Mouse (Mus musculus): ENCODE measurements around the gene Usp21.
"Not testable (repeated sequence)": the region's sequence is repeated elsewhere in the genome, so short reads cannot be mapped to it uniquely, and the experiment has no call there.

Gene Usp21

GRCm38 (mm10) chr1:171241952-171242351 is 45.8 kb downstream of the Usp21 start:
- DNase-seq (ENCODE audit: low spot score), result not testable (repeated sequence)

- no peak for DNase-seq (ENCODE audit: low spot score)
These were observed 46.9 kb downstream of the Usp21 start for GRCm38 (mm10) chr1:171240911-171241310.

DNA sequence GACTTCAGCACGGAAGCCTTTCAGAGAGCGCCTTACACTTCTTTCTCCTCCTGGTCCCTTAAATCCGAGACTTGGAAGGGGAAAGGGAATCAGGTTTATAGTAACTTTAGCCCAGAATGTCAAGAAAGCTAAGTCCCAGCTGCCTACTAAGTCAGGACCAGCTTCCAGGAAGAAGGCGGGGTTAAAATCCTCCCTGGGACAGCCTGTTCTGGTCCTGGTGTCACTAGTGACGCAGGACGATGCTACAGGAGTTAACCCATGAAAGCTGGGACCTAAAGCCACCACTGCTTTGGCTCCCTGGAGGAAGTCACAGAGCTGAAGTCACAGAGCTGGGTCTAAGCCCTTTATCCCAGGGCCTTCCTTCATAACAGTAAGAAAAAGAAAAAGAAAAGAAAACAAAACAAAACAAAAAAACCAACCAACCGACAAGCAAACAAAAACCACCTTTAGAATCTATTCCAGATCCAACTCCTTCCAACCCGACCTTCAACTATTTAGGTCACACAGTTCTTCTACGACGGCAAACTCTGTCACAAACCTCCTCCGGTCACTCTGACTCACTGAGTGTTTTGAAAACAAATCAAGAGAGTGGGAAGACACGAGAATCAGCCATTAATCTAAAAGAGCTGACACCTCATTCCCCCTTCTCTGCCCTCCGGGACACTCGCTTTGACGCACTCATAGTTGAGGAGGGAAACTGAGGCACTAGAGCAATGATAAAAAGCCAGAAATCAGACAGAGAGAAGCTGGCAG is 47.6 kb downstream of the Usp21 start:
- no peak for DNase-seq (ENCODE audit: low spot score)

DNA sequence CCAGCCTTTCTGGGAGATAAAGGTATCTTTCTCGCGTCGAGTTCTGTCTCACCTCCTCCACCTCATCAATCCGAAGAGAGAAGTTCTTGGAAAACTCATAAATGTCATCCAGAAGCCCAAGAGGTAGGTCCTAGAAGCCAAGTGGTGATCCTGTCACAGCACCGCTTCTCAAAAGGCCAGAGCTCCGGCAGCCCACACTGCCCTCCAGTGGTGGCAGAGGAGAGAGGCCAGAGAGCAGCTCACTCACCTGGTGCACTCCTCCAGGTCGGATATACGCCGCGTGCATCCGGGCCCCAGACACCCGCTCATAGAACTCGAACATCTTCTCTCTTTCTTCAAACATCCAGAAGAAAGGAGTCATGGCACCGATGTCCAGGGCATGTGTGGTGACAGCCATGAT is 49.3 kb downstream of the Usp21 start:
- no peak for DNase-seq (ENCODE audit: low spot score)

- DNase-seq (ENCODE audit: low spot score), result no peak
These were observed 50.4 kb downstream of the Usp21 start for GRCm38 (mm10) chr1:171237438-171237837.

- no peak for DNase-seq (ENCODE audit: low spot score)
These were observed 52.0 kb downstream of the Usp21 start for GRCm38 (mm10) chr1:171235791-171236190.

- no peak for DNase-seq (ENCODE audit: low spot score)
These were observed 53.3 kb downstream of the Usp21 start for GRCm38 (mm10) chr1:171234538-171234937.

DNA sequence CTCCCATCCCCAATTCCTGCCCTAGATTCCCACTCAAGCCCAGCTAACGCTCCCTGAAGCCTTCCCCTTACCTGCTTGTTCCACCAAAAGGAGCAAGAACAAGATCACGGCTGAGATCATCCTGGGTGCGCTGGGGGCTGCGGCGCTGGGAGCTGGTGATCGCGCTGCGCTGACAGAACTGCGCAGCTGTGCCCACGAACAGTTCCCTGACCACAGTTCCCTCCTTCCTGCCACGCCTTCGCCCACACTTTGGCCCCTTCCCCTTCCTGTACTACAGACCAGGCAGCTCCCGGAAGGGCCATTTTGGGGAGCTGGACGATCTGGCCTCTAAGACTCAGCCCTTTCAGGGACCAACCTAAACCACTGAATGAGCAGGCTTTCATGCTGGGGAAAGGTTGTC is 53.7 kb downstream of the Usp21 start, which contains the start of gene Fcer1g:
Gene Fcer1g, minus strand, starts transcription at position 240 of the 400 bp plus-strand sequence.
- no peak for DNase-seq (ENCODE audit: low spot score)

GRCm38 (mm10) chr1:171232800-171233730 is 54.7 kb downstream of the Usp21 start:
- DNase-seq (ENCODE audit: low spot score), result no peak

GRCm38 (mm10) chr1:171232348-171232747 is 55.4 kb downstream of the Usp21 start:
- DNase-seq (ENCODE audit: low spot score), result no peak

All from ovary, postnatal 14 days (tissue).